Mouse (Mus musculus): ENCODE results near the gene Mr1.
"Not testable (repeated sequence)": the region's sequence is repeated elsewhere in the genome, so short reads cannot be mapped to it uniquely, and the experiment has no call there.

The Mr1 gene

DNA sequence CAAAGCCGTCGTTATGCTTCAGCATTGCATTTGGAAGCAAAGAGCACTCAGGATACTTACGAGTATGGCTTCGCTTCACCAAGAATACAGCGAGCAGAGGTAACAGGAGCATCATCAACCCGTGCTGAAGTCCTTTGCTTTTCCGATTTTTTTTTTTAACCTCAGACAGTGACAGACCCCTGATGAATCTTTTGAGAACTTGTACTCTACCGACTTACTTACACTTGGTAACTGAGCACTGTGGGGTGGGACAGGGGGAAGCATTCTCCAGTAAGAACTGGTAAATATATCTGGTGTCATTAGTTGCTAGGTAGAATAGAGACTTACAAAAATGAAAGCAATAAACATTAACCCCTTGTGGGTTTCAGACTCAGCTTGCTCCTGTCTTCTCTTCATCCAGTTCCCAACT, at the start of gene Mr1:
Gene Mr1, minus strand, starts transcription at position 243 of the 409 bp plus-strand sequence.
- peak; percentile 79 for DNase-seq (ENCODE audit: low spot score)

DNA sequence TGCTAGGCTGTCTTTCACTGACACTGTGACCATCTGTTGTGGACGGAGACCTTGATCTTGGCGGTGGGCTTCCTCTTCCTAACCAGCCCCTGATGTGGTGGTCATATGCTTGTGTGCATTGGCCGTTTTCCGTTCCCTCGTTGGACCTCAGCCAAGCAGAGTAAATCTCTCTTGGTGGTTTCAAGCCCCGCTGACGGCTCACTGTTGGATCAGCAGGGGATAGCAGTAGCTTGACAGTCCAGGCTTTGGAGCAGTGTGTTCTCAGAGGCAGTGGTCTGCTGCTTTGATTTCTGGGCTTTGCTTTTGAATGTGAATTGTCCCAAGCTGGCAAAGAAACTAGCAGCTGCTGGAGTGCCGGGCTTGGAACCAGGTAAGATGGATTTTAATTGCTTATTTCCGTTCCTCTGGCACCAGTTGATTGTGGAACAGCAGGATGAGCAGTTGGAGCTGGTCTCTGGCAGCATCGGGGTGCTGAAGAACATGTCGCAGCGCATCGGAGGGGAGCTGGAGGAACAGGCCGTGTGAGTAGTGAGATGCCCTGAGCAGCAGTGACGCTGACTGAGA, 46.3 kb upstream of the Mr1 start:
- no peak for DNase-seq (ENCODE audit: low spot score)

DNA sequence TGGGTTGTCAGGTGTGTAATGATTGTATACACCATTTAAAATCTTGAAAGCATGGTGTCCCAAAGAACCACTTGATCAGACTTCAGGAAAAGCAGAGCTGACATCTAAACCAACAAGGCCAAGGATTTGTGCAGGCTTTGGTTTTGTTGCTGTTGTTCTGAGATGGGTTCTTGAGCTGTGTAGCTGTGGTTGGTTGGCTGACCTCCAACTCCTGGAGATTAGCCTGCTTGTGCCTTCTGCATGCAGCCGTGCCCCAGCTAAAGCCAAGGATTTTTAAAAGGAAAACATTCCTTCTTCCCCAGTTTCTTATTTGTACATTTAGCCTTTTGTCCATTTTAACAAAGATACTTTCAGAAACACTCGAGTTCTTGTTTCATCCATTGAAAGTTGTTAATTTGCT, 45.1 kb upstream of the Mr1 start:
- DNase-seq (ENCODE audit: low spot score) = peak; percentile 83

DNA sequence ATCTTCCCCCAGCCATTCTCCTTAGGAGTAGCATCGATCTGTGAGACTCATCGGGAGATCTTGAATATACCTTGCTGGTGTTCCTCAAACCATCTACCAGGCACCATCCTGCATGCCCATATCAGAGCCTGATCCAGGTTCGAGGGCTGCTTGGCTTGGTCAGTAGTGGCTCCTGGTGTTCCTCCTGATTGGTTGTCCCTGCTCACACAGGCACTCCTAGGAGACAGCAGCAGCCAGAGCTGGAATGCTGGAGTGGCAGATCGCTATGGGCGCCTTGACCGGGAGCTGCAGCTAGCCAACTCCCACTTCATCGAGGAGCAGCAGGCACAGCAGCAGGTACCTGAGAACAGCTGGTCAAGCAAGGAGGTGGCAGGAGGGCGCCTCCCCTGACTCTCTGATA, 44.6 kb upstream of the Mr1 start:
- no peak for DNase-seq (ENCODE audit: low spot score)

DNA sequence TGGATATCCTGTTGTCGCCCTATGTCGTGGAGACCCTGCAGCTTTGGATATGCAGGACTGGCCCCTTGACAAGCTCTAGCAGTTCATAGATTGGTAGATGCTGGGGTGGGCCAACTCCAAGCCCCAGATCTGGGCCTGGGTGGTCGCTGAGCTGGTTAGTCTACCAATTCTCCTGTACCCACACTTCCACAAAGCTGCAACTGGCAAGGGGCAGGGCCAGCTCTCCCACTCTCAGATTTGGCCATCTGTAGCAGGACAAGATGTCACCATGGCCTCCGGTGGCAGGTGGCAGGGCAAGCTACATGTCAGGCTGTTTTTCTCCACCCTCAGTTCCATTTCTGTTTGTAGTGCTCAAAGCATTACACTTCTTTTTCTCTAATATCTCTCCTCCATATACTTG, 42.0 kb upstream of the Mr1 start:
- DNase-seq (ENCODE audit: low spot score) = no peak

DNA sequence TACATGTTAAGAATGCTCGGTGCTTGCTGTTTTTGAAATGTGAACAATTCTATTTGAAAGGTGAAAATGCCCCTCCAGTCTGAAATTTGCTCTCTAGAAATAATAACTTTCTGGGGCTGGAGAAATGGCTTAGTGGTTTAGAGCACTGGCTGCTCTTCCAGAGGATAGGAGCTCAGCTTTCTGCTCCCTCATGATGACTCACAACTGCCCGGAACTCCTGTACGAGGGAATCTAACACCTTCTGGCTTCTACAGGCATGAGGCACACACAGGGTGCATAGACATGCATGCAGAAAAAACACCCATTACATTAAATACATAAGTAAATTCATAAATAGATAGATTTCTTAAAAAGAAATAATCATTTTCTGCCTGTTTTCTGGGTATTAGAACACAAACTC, 37.6 kb upstream of the Mr1 start:
- no peak for DNase-seq (ENCODE audit: low spot score)

DNA sequence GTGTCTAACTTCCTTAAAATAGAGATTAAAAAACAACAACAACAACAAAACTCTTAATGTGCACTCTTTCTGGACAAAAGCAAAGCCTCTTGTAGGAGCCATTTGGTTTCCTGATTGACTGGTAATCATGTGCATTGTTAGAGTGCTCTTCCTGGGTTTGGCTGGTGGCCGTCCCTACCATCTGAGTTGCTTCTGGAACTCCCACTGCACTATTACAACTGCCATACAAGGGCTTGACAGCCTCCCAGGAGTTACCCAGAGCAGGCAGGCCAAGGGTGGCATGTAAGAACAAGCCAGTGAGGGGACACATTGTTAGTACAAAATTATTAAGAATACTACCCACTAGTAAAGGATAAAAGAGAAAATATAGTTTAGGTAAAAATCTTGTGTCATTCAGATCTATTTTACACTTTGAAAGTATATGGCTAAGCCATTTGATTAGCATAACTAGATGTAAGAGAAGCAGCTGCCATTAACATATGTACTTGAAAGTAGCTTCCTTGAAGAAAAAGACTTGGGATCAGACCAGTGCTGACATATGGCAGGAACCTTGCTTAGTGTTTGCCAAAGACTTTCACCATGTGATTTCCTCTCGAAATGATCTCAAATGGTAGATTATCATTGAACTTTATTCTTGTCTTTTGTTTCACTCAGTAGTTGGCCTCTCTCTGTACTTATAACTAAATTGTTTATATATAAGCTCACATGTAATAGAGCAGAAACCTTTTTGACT, 31.7 kb upstream of the Mr1 start:
- DNase-seq (ENCODE audit: low spot score) = no peak

DNA sequence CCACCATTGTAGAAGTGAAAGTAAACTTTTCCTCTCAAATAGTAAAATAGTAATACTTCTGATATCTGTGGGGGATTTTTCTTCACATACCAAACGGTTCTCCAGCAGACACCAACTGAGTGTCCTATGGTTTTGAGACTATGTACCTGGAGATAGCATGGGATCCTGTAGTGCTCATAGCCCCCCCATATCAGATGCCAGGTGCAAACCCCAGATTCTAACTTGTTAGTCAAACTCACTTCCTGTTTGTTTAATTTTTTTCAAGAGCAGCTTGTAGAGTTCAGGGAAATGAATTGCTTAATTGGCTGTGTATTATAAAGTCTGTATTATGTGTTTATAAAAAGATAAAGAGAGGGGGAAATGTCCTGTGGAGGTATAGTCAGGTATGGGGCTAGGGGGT, 27.8 kb upstream of the Mr1 start:
- DNase-seq (ENCODE audit: low spot score) = no peak

DNA sequence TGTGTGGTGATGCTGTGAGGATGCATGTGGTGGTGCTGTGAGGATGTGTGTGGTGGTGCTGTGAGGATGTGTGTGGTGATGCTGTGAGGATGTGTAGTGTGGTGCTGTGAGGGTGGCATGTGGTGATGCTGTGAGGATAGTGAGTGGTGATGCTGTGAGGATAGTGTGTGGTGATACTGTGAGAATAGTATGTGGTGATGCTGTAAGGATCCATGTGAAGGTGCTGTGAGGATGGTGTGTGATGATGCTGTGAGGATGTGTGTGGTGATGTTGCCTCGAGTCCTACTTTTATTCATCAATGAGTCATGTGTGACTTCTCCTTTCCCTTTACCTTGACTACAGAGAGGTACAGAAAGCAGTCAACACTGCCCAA, 27.0 kb upstream of the Mr1 start:
- DNase-seq (ENCODE audit: low spot score) = not testable (repeated sequence)

DNA sequence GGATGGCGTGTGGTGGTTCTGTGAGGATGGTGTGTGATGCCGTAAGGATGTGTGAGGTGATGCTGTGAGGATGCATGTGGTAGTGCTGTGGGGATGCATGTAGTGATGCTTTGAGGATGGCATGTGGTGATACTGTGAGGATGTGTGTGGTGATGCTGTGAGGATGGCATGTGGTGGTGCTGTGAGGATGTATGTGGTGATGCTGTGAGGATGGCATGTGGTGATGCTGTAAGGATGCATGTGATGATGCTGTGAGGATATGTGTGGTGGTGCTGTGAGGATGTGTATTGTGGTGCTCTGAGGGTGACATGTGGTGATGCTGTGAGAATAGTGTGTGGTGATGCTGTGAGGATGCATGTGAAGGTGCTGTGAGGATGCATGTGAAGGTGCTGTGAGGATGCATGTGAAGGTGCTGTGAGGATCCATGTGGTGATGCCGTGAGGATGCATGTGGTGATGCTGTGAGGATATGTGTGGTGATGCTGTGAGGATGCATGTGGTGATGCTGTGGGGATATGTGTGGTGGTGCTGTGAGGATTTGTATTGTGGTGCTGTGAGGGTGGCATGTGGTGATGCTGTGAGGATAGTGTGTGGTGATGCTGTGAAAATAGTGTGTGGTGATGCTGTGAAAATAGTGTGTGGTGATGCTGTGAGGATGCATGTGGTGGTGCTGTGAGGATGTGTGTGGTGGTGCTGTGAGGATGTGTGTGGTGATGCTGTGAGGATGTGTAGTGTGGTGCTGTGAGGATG, 26.5 kb upstream of the Mr1 start:
- no peak for DNase-seq (ENCODE audit: low spot score)

DNA sequence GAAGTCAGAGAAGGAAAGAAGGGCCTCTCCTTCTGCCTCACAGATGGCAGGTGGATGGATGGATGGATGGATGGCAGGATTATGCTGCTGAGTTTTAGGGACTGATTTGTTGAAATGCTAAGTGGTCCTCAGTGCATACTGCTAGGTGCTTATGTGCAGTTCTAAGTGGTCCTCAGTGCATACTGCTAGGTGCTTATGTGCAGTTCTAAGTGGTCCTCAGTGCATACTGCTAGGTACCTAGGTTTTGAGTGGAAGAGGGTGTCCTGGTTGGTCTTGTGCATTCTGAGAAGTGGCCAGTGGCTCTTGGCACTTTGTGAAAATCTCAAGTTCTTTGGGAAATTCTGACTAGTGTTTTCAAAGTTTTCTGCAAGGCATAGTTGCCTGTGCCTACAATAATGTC, 23.3 kb upstream of the Mr1 start:
- DNase-seq (ENCODE audit: low spot score) = no peak

DNA sequence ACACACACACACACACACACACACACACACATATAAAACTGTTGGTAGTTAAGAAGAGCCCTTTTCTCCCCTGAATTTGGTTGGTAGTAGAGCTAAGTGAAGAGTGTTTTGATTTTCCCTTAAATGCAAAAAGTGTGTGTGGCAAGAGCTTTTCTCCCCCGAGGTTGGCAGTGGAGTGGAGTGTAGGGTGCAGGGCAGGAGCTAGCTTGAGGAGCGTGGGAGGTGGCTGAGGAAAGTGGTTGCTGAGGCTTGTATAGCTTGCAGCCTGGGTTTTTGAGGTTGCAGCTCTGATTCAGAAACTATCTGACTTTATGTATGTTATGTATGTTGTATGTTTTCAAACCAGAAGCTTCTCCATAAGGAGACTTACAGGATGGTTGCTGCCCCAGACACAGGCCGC, 20.8 kb upstream of the Mr1 start:
- peak; percentile 62 for DNase-seq (ENCODE audit: low spot score)

DNA sequence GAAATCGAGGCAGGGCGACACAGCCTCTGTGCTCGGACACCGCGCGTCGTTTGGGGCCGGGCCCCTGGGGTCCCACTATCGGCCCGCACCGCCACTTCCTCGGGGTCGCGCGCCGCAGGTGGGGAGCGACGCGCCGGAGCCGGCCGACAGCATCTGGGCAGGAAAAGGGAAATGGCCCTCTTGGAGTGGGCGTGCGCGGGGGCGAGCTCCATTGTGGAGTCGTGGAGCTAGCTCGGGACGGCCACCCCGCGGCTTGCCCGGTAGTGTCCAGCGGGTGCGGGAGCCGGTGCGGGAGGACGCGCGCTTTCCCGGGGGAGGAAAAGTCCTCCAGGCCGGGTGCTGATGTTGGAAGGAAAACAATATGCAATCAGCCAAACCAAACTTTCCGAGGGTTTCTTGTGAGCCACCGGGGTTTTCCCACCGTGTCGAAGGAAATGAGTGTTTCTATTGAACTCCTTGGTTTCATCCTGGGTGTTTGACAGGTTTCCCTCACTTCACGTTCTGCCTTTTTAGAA, 12.4 kb upstream of the Mr1 start:
- DNase-seq (ENCODE audit: low spot score) = peak; percentile 49

DNA sequence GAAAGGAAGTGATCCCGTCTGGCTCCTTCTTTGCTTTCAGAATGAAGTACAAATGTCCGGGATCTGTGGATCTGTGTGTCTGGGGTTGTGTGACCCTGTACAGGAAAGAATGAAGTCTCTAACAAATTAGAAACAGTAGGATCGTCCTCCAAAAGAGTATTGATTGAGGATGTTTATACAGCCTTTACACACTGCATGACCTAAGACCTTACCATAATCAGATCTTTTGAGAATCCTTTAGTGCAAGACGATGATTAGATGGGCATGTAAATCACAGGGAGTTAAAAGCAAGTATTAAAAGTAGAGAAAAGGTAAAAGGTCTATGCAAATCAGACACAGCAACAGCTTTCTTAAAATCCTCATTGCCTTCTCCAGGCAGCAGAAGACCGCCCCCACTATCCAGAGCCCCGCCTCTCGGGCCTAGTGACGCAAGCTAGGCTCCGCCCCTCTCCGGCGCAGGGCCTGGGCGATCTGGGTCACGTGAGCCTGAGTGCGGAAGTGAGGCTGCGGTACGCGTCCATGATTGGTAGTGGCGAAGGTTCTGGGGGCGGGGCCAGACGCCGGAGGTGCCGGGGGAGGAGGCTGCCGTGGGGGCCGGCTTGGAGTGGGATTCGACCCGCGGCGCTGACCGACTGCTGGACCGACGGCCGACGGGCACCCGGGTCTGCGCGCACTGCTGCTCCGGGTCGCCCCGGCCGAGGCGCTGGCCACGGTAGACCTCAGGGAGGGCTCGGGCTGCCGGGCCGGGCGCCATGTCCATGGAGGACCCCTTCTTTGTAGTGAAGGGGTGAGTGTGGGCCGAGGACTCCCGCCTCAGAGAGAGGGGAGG, 11.7 kb upstream of the Mr1 start, which contains the start of gene Stx6:
Gene Stx6, plus strand, starts transcription at position 575 of the 829 bp plus-strand sequence.
- DNase-seq (ENCODE audit: low spot score) = peak; percentile 98

DNA sequence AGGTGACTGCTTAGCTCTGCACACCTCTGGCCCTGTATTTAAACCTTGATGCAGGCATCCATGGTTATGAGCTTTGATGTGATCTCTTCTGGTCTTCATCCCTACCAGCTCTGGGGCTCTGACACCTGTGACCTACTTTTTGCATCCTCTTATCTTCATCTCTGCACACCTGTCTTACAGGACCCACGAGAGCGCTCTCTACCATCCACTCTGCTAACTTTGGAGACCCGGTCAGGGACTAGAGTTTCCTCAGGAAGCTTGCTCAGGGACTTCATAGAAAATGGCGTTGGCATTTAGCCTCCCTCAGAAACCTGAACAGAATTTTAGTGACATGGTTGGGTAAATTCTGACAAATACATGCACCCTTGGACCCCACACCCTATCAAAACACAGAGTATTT, 7.3 kb upstream of the Mr1 start:
- no peak for DNase-seq (ENCODE audit: low spot score)

DNA sequence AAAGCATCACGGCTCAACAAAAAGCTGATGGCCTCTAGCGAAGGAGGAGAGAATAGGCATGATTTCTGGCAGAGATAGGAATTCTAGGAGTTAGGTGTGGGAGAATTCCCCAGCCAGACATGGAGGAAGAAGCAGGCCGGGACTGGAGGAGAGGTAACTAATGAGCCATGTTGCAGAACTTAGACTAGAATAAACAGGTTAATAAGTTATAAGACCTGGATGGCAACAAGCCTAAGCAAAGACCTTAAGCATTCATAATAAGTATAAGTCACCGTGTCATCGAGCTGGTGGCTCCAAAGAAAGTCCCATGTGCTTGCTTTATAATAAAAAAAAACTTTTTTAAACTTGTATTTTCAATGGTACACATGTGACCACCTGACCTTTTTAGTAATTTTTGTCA, 4.2 kb upstream of the Mr1 start:
- DNase-seq (ENCODE audit: low spot score) = no peak

DNA sequence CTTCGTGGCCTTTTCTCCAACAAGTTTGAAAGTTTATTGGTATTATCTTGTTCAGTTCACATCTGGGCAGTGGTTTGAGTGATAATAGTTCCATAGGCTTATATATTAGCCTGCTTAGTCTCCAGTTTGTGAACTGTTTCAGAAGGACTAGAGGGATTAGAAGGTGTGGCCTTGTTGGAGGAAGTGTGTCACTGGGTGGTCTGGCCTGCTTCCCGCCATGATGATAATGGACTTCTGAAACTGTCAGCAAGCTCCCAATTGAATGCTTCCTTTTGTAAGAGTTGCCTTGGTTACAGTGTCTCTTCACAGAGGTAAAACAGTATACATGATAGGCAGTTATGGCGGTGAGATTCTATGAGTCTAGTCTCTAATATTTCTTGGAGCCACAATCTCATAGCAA, 2.8 kb upstream of the Mr1 start:
- no peak for DNase-seq (ENCODE audit: low spot score)

DNA sequence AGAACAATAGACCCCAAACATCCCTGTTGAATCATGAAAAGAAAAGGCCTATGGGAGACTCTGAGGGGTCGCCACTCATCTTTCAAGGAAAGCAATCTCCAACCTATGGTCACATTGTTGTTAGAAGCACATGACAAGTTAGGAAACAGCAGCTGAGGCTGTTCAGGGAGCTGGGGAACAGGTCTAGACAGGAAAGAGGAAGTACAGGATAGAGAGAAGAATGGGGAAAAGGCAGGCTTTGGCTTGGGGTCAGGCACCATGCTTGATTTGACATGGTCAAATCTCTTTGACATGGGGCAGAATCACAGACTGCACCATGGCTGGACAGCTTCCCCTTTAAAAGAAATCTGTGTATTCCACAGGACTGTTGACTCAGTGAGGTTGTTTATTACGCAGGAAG, 614 bp upstream of the Mr1 start:
- DNase-seq (ENCODE audit: low spot score) = no peak

DNA sequence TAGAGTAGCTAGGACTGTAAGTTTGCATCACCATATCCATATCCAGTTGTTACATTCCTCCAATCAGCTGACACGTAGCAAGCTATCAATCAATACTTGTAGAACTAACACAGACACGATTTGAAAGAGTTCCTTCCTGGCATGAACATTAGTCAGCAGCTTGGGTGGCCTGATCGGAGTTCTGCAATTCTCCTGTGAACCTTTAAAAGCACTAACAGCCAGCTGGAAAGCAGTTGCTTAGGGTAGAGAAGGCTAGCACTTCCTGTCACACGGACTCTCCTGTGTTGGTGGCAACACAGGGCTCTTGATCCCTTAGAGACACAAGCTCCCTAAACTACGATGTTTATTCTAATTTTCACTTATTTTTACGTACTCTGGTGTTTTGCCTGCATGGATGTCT, 994 bp downstream of the Mr1 start:
- DNase-seq (ENCODE audit: low spot score) = peak; percentile 61

DNA sequence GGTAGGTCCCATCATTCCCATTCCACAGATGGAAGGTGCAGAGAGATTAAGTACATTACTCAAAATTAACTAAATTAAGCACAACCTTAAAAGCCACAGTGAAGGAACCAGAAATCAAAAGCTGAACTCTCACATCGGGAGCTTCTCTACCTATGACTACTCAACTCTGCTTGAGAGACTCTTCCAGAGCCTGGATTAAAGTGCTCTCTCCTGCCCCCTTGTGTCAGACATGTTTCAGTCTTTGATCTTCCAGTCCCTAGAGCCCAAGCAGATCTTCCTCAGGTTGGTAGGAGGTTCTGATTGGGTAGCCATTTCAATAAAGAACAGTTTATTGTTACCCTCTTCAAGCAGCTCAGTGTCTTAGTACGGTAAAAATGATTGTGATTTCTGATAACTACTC, 6.5 kb downstream of the Mr1 start:
- peak; percentile 58 for DNase-seq (ENCODE audit: low spot score)

DNA sequence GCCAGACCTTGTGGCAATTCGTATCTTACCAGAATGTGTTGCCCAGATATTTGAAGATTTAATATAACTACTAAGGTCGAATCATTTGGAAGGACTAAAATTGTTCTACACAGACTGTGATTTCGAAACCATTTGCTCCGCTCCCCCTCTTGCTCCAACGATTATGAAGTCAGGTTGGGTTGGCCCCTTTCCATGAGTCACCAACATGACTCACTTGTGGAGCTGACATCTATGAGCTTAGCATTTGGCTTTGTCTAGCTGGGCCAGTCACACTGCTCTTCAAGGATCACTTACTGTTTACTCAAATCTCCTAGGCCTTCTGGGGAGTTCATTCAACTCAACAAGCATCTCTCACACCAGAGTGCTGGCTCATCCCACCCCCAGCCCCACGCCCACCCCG, 7.8 kb downstream of the Mr1 start:
- peak; percentile 85 for DNase-seq (ENCODE audit: low spot score)

DNA sequence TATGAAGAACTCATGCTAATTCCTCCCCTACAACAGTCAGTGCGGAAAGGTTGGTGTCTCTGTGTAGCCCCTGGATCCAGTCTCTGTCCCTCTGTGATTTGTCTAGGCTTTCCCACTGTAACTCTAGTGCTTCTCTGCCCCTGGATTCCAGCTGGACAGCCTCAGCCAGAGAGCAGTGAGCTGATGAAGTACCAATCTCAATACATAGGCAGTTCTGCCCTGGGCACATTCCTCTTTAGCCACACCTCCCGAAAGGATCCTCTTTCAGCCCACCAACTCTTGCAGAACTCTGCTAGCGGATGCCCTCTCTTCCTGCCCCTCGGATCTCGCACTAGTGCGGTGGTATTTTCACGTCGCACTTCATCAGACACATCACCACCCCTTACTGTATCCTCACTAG, 11.7 kb downstream of the Mr1 start:
- DNase-seq (ENCODE audit: low spot score) = no peak
